Mouse (Mus musculus): ENCODE data around the gene Ctnnb1. TPM values are rescaled to one million over a fixed set of nuclear protein-coding genes. Genes with fewer than 3 reads are reported as not detected.

The Ctnnb1 gene
- polyA plus RNA-seq, 1 experiment from 2014 or later = 711 TPM

DNA sequence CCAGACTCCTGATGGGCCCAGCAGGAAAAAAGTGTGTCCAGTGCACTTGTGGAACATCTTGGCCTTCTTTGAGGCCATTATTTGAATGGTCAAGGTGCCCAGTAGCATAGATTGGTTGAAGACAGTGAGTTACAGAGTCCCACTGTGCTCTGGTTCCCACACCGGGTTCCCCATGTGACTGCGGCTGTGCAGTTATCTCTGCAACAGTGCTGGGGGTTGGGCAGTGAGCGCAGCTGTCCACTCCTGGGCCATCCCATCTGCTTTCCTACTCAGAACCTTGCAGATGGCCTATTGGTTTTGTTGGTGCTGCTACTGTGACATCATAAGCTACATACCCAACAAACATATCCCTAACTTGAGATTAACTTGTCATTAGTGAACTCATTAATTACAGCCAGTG is 57.2 kb downstream of the Ctnnb1 start:
- H3K4me1 ChIP-seq (ENCODE audit: insufficient read depth) = peaks cover 11% of the 10 kb centered on the region
- H3K27ac ChIP-seq (ENCODE audit: low read depth) = no peak overlapping the region
- 86% methylated on average over 3 of the region's 3 CpGs for whole genome bisulfite sequencing
- no peak overlapping the region for H3K4me2 ChIP-seq
- no peaks in the 10 kb centered on the region for H3K27me3 ChIP-seq (ENCODE audit: insufficient read depth, low read length)
- no peak for TF ChIP-seq CTCF (IDR thresholded peaks at IDR 0.05; ENCODE audit: low read depth)
- no peak for DNase-seq
- no peak for ATAC-seq (ENCODE audit: insufficient read depth)
- no peaks in the 10 kb centered on the region for H3K9me3 ChIP-seq (ENCODE audit: low read depth, low read length)
- H3K4me3 ChIP-seq (ENCODE audit: low read depth, low read length) = no peak overlapping the region
- no peak overlapping the region for H3K9ac ChIP-seq
- H3K36me3 ChIP-seq (ENCODE audit: insufficient read depth) = no peaks in the 10 kb centered on the region

DNA sequence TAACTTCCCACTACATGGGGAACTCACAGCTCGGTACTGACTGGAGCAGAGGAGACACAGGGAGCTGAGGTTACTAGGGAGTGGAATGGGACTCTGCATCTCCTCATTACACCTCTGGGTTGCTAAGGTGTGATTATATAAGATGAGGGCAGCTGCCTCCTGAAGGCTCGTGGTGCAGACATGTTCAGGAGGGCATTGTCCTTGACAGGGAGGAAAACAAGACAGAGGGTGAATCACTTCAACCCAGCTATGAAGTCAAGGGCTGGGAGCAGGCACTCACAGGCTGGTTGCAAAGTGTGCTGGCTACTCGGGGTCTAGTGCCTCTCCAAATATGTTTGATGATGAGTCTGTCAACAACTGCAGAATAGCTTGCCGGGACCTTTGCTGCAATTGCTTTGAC is 58.0 kb downstream of the Ctnnb1 start:
- WGBS = 47% methylated on average over 4 of the region's 4 CpGs
- no peak overlapping the region for H3K9ac ChIP-seq
- no peaks in the 10 kb centered on the region for H3K36me3 ChIP-seq (ENCODE audit: insufficient read depth)
- no peak for TF ChIP-seq CTCF (IDR thresholded peaks at IDR 0.05; ENCODE audit: low read depth)
- no peaks in the 10 kb centered on the region for H3K9me3 ChIP-seq (ENCODE audit: low read depth, low read length)
- DNase-seq (no peak), ATAC-seq (ENCODE audit: insufficient read depth) (no peak)
- no peak overlapping the region for H3K4me2 ChIP-seq
- H3K4me3 ChIP-seq (ENCODE audit: low read depth, low read length) = no peak overlapping the region
- H3K4me1 ChIP-seq (ENCODE audit: insufficient read depth) = peaks cover 11% of the 10 kb centered on the region
- H3K27ac ChIP-seq (ENCODE audit: low read depth) = no peak overlapping the region
- H3K27me3 ChIP-seq (ENCODE audit: insufficient read depth, low read length) = no peaks in the 10 kb centered on the region

DNA sequence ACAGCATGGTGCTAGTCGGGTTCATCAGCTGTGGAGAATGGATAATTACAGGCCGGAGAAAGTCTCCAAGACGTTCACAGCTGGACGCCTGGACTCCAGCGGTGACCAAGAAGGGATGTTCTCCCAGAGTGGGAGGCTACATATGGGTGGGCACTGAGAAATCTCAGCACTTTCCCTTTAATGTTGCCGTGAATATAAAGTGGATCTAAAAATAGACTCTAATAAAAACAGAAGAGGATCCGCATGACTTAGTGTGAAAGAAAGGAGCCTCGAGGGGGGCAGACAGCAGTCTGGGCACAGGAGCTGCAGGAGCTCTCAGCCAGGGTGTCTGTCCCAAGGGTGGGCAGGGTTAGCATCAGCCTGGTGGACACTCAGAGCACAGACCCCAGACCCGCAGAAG is 59.1 kb downstream of the Ctnnb1 start:
- ATAC-seq (ENCODE audit: insufficient read depth) (peak; percentile 26; the same call in 1 of the 2 replicates), DNase-seq (peak; percentile 32)
- no peaks in the 10 kb centered on the region for H3K9me3 ChIP-seq (ENCODE audit: low read depth, low read length)
- H3K4me3 ChIP-seq (ENCODE audit: low read depth, low read length) = no peak overlapping the region
- no peak overlapping the region for H3K9ac ChIP-seq
- no peak overlapping the region for H3K4me2 ChIP-seq
- no peaks in the 10 kb centered on the region for H3K27me3 ChIP-seq (ENCODE audit: insufficient read depth, low read length)
- 29% methylated on average over 9 of the region's 9 CpGs for WGBS
- peaks cover 11% of the 10 kb centered on the region for H3K4me1 ChIP-seq (ENCODE audit: insufficient read depth)
- no peak overlapping the region for H3K27ac ChIP-seq (ENCODE audit: low read depth)
- no peak for TF ChIP-seq CTCF (IDR thresholded peaks at IDR 0.05; ENCODE audit: low read depth)
- no peaks in the 10 kb centered on the region for H3K36me3 ChIP-seq (ENCODE audit: insufficient read depth)

- Histone ChIP-seq H3K36me3 (ENCODE audit: insufficient read depth) (no peaks in the 10 kb centered on the region), H3K9me3 (ENCODE audit: low read depth, low read length) (no peaks in the 10 kb centered on the region), H3K9ac (no peak overlapping the region), H3K4me1 (ENCODE audit: insufficient read depth) (peaks cover 11% of the 10 kb centered on the region), H3K4me2 (no peak overlapping the region), H3K4me3 (ENCODE audit: low read depth, low read length) (no peak overlapping the region), H3K27me3 (ENCODE audit: insufficient read depth, low read length) (no peaks in the 10 kb centered on the region), H3K27ac (ENCODE audit: low read depth) (peak overlapping the region; percentile 42; the same call in 1 of the 2 replicates)
- TF ChIP-seq CTCF (IDR thresholded peaks at IDR 0.05; ENCODE audit: low read depth) = no peak
- DNase-seq = peak; percentile 75
- WGBS = 47% methylated on average over 15 of the region's 15 CpGs
- peak; percentile 42; the same call in 1 of the 2 replicates for ATAC-seq (ENCODE audit: insufficient read depth)
Observed at GRCm38 (mm10) chr9:120989806-120990700, 61.0 kb downstream of the Ctnnb1 start.

- Histone ChIP-seq H3K27me3 (ENCODE audit: insufficient read depth, low read length) (no peaks in the 10 kb centered on the region), H3K36me3 (ENCODE audit: insufficient read depth) (no peaks in the 10 kb centered on the region), H3K4me3 (ENCODE audit: low read depth, low read length) (no peak overlapping the region), H3K4me2 (no peak overlapping the region), H3K4me1 (ENCODE audit: insufficient read depth) (peaks cover 11% of the 10 kb centered on the region), H3K9ac (no peak overlapping the region), H3K27ac (ENCODE audit: low read depth) (no peak overlapping the region), H3K9me3 (ENCODE audit: low read depth, low read length) (no peaks in the 10 kb centered on the region)
- TF ChIP-seq CTCF (IDR thresholded peaks at IDR 0.05; ENCODE audit: low read depth) = no peak
- no peak for ATAC-seq (ENCODE audit: insufficient read depth)
- WGBS = 42% methylated on average over 2 of the region's 2 CpGs
- no peak for DNase-seq
Observed at GRCm38 (mm10) chr9:120991801-120992200, 62.8 kb downstream of the Ctnnb1 start.

- ATAC-seq (ENCODE audit: insufficient read depth) = no peak
- no peak for DNase-seq
- WGBS = 73% methylated on average over 10 of the region's 10 CpGs
Observed at GRCm38 (mm10) chr9:120993004-120993403, 64.0 kb downstream of the Ctnnb1 start.

More at GRCm38 (mm10) chr9:120993004-120993403, 64.0 kb downstream of the Ctnnb1 start:
- no peak overlapping the region for H3K4me3 ChIP-seq (ENCODE audit: low read depth, low read length)
- H3K4me2 ChIP-seq = no peak overlapping the region
- H3K9ac ChIP-seq = no peak overlapping the region
- H3K27ac ChIP-seq (ENCODE audit: low read depth) = no peak overlapping the region
- no peak for TF ChIP-seq CTCF (IDR thresholded peaks at IDR 0.05; ENCODE audit: low read depth)
- no peaks in the 10 kb centered on the region for H3K9me3 ChIP-seq (ENCODE audit: low read depth, low read length)
- H3K36me3 ChIP-seq (ENCODE audit: insufficient read depth) = no peaks in the 10 kb centered on the region
- H3K4me1 ChIP-seq (ENCODE audit: insufficient read depth) = peaks cover 7% of the 10 kb centered on the region
- H3K27me3 ChIP-seq (ENCODE audit: insufficient read depth, low read length) = no peaks in the 10 kb centered on the region

Data from lung, embryonic 14.5 days (tissue).